Mouse (Mus musculus) right cerebral cortex, postnatal 14 days (tissue): Measurements from ENCODE around the gene Gtf2ird1.

Source experiments
- DNase-seq: peaks from one replicate; pipeline ENCODE4 v3.0.0; 2022

Gtf2ird1 gene

GRCm38 (mm10) chr5:134309345-134309744, 147.2 kb downstream of the Gtf2ird1 start:
- DNase-seq, result no peak
